Mouse (Mus musculus): ENCODE data around the gene Smpd1.

DNA sequence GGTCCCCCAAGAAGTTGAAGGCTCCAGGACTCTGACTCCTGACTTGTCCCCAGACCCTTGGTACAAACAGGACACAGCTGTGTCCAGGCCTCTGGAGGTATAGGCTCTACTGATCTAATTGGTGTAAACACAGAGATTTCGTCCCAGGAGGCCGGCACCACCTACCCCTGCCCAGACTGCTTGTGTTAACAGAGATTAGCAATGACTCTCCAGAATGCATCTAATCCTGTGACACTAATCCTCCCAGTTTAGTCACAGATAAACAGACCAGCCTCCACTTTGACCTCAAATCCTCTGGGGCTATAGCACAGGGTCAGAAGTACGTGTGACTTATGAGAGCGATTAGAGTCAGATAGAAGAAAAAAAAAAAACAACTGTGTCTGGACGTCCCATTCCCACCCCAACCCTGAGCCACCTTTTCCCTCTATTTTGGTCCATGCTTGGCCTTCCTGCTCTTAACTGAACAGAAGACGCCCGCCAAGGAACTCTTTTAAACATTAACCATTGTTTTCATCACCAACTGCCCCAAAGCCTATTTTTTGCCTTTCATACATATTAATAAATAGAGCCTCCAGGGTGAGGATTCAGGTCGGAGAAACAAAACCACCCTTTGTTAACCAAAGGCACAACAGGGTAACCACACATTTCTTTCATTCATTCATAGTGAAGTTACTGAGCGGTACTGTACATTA is 37.3 kb upstream of the Smpd1 start:
- TF ChIP-seq CTCF (IDR thresholded peaks at IDR 0.05; ENCODE audit: low read depth, low read length) (no peak), EP300 (IDR thresholded peaks at IDR 0.05; ENCODE audit: insufficient read depth, low read depth, low read length) (no peak), POLR2A (IDR thresholded peaks at IDR 0.05; ENCODE audit: insufficient read depth, low read length) (no peak)

All from ES-Bruce4 (cell line).